Mouse (Mus musculus) limb, embryonic 14.5 days (tissue): ENCODE results near the gene Gm4707. TPM values are rescaled to one million over a fixed set of nuclear protein-coding genes. Genes with fewer than 3 reads are reported as not detected.
A peak's percentile ranks its signal among the peaks of the same experiment; 100 is the strongest.

Source experiments
- ATAC-seq: fragments of 200-750 bp; cut with Nextera tagmentation; 2 replicates; pipeline ENCODE4 v1.8.0; 2017; ENCODE audit warnings: low read depth, moderate number of reproducible peaks, moderate TSS enrichment; ENCODE audit not compliant: low FRiP score
- DNase-seq: peaks from one replicate; pipeline ENCODE4 v3.0.0-alpha.2; 2015; ENCODE audit warnings: low spot score
- H3K27ac ChIP-seq: fragments of 300-500 bp; sonication (generic); replicated peaks from 2 replicates; pipeline ENCODE4 v1.5.1; 2014; ENCODE audit warnings: low read depth, mild to moderate bottlenecking, low read length, moderate library complexity, mixed read lengths
- H3K27me3 ChIP-seq: fragments of 300-500 bp; sonication (generic); 2 replicates; pipeline ENCODE4 v1.6.1; 2014; ENCODE audit warnings: low read length, mixed read lengths; ENCODE audit not compliant: control insufficient read depth, insufficient read depth
- H3K36me3 ChIP-seq: fragments of 300-500 bp; sonication (generic); 2 replicates; pipeline ENCODE4 v1.6.1; 2014; ENCODE audit warnings: mild to moderate bottlenecking, low read length, moderate library complexity, mixed read lengths; ENCODE audit not compliant: control insufficient read depth, insufficient read depth
- H3K4me1 ChIP-seq: fragments of 300-500 bp; sonication (generic); 2 replicates; pipeline ENCODE4 v1.6.1; 2014; ENCODE audit warnings: antibody characterized with exemption, low read length, mixed read lengths; ENCODE audit not compliant: control insufficient read depth, insufficient read depth
- H3K4me2 ChIP-seq: fragments of 300-500 bp; sonication (generic); replicated peaks from 2 replicates; pipeline ENCODE4 v1.6.1; 2014; ENCODE audit warnings: low read depth, mild to moderate bottlenecking, low read length, moderate library complexity; ENCODE audit not compliant: severe bottlenecking
- H3K4me3 ChIP-seq: fragments of 300-500 bp; sonication (generic); replicated peaks from 2 replicates; pipeline ENCODE4 v1.5.1; 2014; ENCODE audit warnings: low read length
- H3K9ac ChIP-seq: fragments of 300-500 bp; sonication (generic); 2 replicates; pipeline ENCODE4 v1.6.1; 2014; ENCODE audit warnings: mild to moderate bottlenecking, low read depth, low read length, moderate library complexity; ENCODE audit not compliant: severe bottlenecking
- H3K9me3 ChIP-seq: fragments of 300-500 bp; sonication (generic); 2 replicates; pipeline ENCODE4 v1.6.1; 2016; ENCODE audit warnings: low read length; ENCODE audit not compliant: control insufficient read depth
- POLR2A ChIP-seq: fragments of 200-500 bp; IDR thresholded peaks from 2 replicates; pipeline ENCODE4 v1.8.0; 2012; ENCODE audit warnings: inconsistent platforms, mild to moderate bottlenecking, moderate library complexity, borderline replicate concordance; ENCODE audit not compliant: insufficient read depth, insufficient read length; ENCODE audit errors: extremely low read depth
- WGBS: fragments of 180-500 bp; shearing (Covaris S2); extraction: QIAGEN DNeasy Blood & Tissue Kit; methylation state at CpG from one replicate; pipeline ENCODE4 v1.1.7; 2014; 5-methylcytosine and 5-hydroxymethylcytosine counted together
- polyA plus RNA-seq, 2 experiments: library from polyadenylated mRNA; depleted of rRNA in 1 of 2; stranded (reverse) in 1 of 2; unstranded in 1 of 2; fragments of >200 nt; fragmentation: Nextera tagmentation in 1 of 2; extraction: Ambion mirVana in 1 of 2; gene quantifications; 2 replicates each; pipeline versions ENCODE4 v1.2.1 to v1.2.3; 2012 to 2014

Gm4707 gene
- polyA plus RNA-seq, 2 experiments, result 1.1 to 2.0 TPM

- DNase-seq, result no peak
- Histone ChIP-seq H3K4me3 (no peak overlapping the region), H3K9ac (no peak overlapping the region), H3K27me3 (no peaks in the 10 kb centered on the region), H3K4me1 (peaks cover 17% of the 10 kb centered on the region), H3K27ac (no peak overlapping the region), H3K36me3 (0 out of 2 replicates have a peak, but pooled peaks cover 2% of the 10 kb centered on the region), H3K9me3 (no peaks in the 10 kb centered on the region), H3K4me2 (no peak overlapping the region)
- WGBS, result 84% methylated on average over 9 of the region's 9 CpGs
- ATAC-seq, result no peak
- no peak for TF ChIP-seq POLR2A
Observed at GRCm38 (mm10) chr17:71489703-71490461, 30.2 kb upstream of the Gm4707 start.

- DNase-seq (no peak), ATAC-seq (no peak; the same call in 1 of the 2 replicates)
- Histone ChIP-seq H3K9me3 (no peaks in the 10 kb centered on the region), H3K27me3 (no peaks in the 10 kb centered on the region), H3K4me2 (peak overlapping the region; percentile 42), H3K4me3 (no peak overlapping the region), H3K36me3 (no peaks in the 10 kb centered on the region), H3K27ac (peak overlapping the region; percentile 40), H3K4me1 (peaks cover 17% of the 10 kb centered on the region), H3K9ac (peak overlapping the region; percentile 3; the same call in 1 of the 2 replicates)
- WGBS, result 10% methylated on average over 8 of the region's 8 CpGs
- TF ChIP-seq POLR2A, result no peak
Observed at GRCm38 (mm10) chr17:71486231-71486851, 26.6 kb upstream of the Gm4707 start.

DNA sequence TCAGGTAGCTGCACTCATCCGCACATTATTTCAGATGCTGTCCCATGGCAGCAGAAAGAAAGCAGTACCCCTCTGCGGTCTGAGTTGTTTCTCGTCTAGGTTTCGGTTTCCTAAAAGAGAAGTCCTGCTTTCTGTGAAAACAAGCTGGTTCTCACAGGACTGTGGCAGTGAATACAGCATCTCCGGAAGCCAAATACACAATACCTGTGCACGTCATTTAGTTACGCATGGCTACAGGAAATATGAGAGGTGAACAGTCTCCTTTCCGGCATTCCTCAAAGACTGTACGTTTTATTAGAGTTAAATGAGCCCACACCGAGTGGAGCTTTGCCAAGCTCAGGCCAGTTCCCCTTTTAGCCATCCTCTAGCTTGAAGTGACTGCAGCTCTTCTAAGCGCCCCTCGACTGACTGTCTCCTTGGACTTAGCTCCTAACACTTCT, 26.1 kb upstream of the Gm4707 start:
- no peaks in the 10 kb centered on the region for H3K36me3 ChIP-seq
- no peaks in the 10 kb centered on the region for H3K9me3 ChIP-seq
- H3K9ac ChIP-seq, result peak overlapping the region; percentile 3; the same call in 1 of the 2 replicates
- peak overlapping the region; percentile 42 for H3K4me2 ChIP-seq
- no peaks in the 10 kb centered on the region for H3K27me3 ChIP-seq
- H3K4me1 ChIP-seq, result peaks cover 17% of the 10 kb centered on the region
- ATAC-seq (no peak; the same call in 1 of the 2 replicates), DNase-seq (peak; percentile 11)
- no peak for TF ChIP-seq POLR2A
- H3K27ac ChIP-seq, result peak overlapping the region; percentile 40
- peak overlapping the region; percentile 23 for H3K4me3 ChIP-seq
- WGBS, result 26% methylated on average over 12 of the region's 12 CpGs

GRCm38 (mm10) chr17:71484711-71485110, 25.0 kb upstream of the Gm4707 start:
- H3K4me2 ChIP-seq, result no peak overlapping the region
- WGBS, result 93% methylated on average over 5 of the region's 5 CpGs
- no peaks in the 10 kb centered on the region for H3K36me3 ChIP-seq
- no peak overlapping the region for H3K9ac ChIP-seq
- H3K27ac ChIP-seq, result no peak overlapping the region
- no peaks in the 10 kb centered on the region for H3K9me3 ChIP-seq
- DNase-seq, result no peak
- H3K4me1 ChIP-seq, result peaks cover 17% of the 10 kb centered on the region
- no peak for TF ChIP-seq POLR2A
- no peak for ATAC-seq
- no peak overlapping the region for H3K4me3 ChIP-seq
- H3K27me3 ChIP-seq, result no peaks in the 10 kb centered on the region

DNA sequence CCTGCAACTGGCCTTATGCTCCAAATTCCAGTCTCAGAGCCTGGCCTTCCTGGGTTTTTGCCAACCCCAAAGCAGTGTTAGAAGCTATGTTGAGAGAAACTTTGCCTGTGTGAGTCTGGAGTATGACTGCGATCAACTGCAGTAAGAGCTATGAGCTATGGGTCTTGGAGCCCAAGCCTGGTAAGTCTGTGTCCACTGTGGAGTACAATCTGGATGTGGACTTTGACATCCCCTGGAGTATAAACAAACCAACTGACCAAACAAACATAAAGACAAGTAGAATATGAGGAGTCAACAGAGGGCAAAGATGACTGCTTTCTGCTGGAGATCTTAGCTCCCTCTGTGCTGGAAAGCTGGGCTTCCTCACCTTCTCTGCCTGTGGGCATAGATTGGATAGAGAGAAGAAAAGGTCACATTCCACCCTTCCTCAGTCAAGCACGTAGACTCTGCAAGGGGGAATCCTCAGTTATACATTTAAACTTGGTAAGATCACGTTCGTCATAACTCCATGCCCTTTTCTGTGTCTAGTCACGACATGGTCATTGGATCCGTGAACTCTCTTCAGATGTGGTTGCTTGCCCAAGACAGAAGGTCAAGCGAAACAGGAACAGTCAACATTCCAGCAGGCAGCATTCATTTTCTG, 23.8 kb upstream of the Gm4707 start:
- 90% methylated on average over 7 of the region's 7 CpGs for WGBS
- Histone ChIP-seq H3K4me1 (peaks cover 17% of the 10 kb centered on the region), H3K27ac (no peak overlapping the region), H3K9ac (no peak overlapping the region), H3K4me3 (no peak overlapping the region), H3K36me3 (no peaks in the 10 kb centered on the region), H3K27me3 (no peaks in the 10 kb centered on the region), H3K9me3 (no peaks in the 10 kb centered on the region), H3K4me2 (no peak overlapping the region)
- no peak for DNase-seq
- TF ChIP-seq POLR2A, result no peak
- ATAC-seq, result no peak
